Mouse (Mus musculus) hindbrain, embryonic 14.5 days (tissue): ENCODE results near the gene Sema3a. TPM values are rescaled to one million over a fixed set of nuclear protein-coding genes. Genes with fewer than 3 reads are reported as not detected.
"Not testable (repeated sequence)": the region's sequence is repeated elsewhere in the genome, so short reads cannot be mapped to it uniquely, and the experiment has no call there.

ENCODE experiments used
- ATAC-seq: fragments of 200-750 bp; cut with Nextera tagmentation; 2 replicates; pipeline ENCODE4 v1.8.0; 2017; ENCODE audit warnings: moderate number of reproducible peaks, mild to moderate bottlenecking, moderate TSS enrichment, moderate library complexity; ENCODE audit not compliant: low FRiP score
- DNase-seq: peaks from one replicate; pipeline ENCODE4 v3.0.0-alpha.2; 2015; ENCODE audit warnings: low spot score
- H3K27ac ChIP-seq: fragments of 300-500 bp; sonication (generic); 2 replicates; pipeline ENCODE4 v1.5.1; 2014; ENCODE audit warnings: mild to moderate bottlenecking, moderate library complexity
- H3K27me3 ChIP-seq: fragments of 300-500 bp; sonication (generic); 2 replicates; pipeline ENCODE4 v1.6.1; 2014; ENCODE audit warnings: mild to moderate bottlenecking, low read length, mixed read lengths; ENCODE audit not compliant: control insufficient read depth, insufficient read depth
- H3K36me3 ChIP-seq: fragments of 300-500 bp; sonication (generic); replicated peaks from 2 replicates; pipeline ENCODE4 v1.6.1; 2014; ENCODE audit not compliant: control insufficient read depth, insufficient read depth
- H3K4me1 ChIP-seq: fragments of 300-500 bp; sonication (generic); replicated peaks from 2 replicates; pipeline ENCODE4 v1.6.1; 2014; ENCODE audit warnings: antibody characterized with exemption, low read length, mixed read lengths; ENCODE audit not compliant: control insufficient read depth, insufficient read depth
- H3K4me2 ChIP-seq: fragments of 300-500 bp; sonication (generic); replicated peaks from 2 replicates; pipeline ENCODE4 v1.6.1; 2014; ENCODE audit warnings: mild to moderate bottlenecking, moderate library complexity
- H3K4me3 ChIP-seq: fragments of 300-500 bp; sonication (generic); replicated peaks from 2 replicates; pipeline ENCODE4 v1.5.1; 2014; ENCODE audit warnings: mild to moderate bottlenecking, low read length
- H3K9ac ChIP-seq: fragments of 300-500 bp; sonication (generic); 2 replicates; pipeline ENCODE4 v1.6.1; 2014
- H3K9me3 ChIP-seq: fragments of 300-500 bp; sonication (generic); 2 replicates; pipeline ENCODE4 v1.6.1; 2016; ENCODE audit warnings: low read length; ENCODE audit not compliant: control insufficient read depth
- WGBS: fragments of 180-500 bp; shearing (Covaris S2); extraction: QIAGEN DNeasy Blood & Tissue Kit; methylation state at CpG from one replicate; pipeline ENCODE4 v1.1.7; 2014; 5-methylcytosine and 5-hydroxymethylcytosine counted together
- polyA plus RNA-seq: library from polyadenylated mRNA; unstranded; fragments of >200 nt; fragmentation: Nextera tagmentation; extraction: Ambion mirVana; gene quantifications from 2 replicates; pipeline ENCODE4 v1.2.1, GENCODE M21; 2014

Gene Sema3a
- polyA plus RNA-seq, 1 experiment from 2014 or later, result 31.1 TPM

DNA sequence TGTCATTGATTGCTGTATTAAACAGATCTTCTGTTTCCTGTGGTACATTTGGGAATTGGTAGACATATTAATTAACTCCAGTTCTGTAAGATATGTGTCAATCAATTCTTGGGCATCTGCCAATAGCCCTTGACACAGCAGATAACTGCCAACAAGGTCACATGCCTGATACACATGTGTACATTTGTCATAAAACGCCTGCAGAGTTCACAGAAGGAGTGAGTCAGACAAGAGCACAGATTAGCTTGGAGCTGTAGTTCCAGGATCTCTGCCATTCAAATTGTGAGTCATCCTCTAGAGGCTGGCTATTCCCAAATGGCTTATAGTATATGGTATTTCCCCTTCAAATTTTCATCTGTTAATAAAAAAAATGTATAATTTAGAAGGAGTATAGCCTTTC, 352.4 kb downstream of the Sema3a start:
- Histone ChIP-seq H3K27ac (no peak overlapping the region), H3K4me1 (no peaks in the 10 kb centered on the region), H3K36me3 (no peaks in the 10 kb centered on the region), H3K27me3 (no peaks in the 10 kb centered on the region), H3K9ac (no peak overlapping the region), H3K9me3 (no peaks in the 10 kb centered on the region), H3K4me3 (no peak overlapping the region), H3K4me2 (no peak overlapping the region)
- DNase-seq, result no peak
- peak; percentile 46; the same call in 1 of the 2 replicates for ATAC-seq
- 67% methylated on average over 1 of the region's 1 CpGs for WGBS

DNA sequence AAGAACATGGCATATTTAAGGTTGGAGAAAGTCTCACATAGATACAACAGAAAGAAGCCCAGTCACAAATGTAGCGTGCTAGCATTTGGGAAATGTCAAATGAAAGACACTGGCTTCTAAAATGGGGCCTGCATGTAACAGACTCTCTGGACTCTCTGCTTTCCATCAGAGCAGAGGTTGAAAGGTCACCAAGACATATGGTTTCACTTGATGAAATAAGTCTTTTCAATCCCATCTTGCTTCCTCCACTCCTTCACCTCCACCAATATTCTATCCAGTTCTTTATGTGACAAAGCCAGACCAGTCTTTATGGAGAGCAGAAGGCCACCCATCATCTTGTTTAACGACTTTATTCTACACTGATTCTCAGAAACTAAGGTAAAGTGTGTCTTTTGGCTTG, 363.5 kb downstream of the Sema3a start:
- no peak for DNase-seq
- WGBS, result 85% methylated on average over 2 of the region's 2 CpGs

DNA sequence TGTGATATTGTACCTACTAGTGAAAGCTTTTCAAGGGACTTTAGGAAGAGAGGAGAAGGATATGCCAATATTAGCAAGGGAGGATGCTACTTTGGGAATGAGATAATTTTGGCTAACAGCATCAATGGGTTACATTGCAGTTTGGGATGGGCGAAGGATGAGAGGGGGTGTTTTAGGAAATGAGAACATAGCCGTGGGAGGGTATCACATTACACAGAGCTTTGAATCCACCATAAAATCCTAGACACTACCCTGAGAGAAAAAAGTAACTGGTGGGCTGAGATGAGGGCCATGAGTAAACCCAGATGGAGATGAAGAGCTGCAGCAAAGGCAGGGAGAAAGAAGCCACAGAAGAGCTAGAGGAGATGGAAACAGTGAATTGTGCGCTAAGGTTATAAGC, 370.8 kb downstream of the Sema3a start:
- DNase-seq, H3K9ac ChIP-seq, H3K4me3 ChIP-seq, H3K4me2 ChIP-seq, H3K27me3 ChIP-seq, H3K9me3 ChIP-seq, H3K36me3 ChIP-seq, H3K27ac ChIP-seq, ATAC-seq, H3K4me1 ChIP-seq: not testable (repeated sequence)
- WGBS, result 93% methylated on average over 3 of the region's 3 CpGs

More for the DNA sequence above, 363.5 kb downstream of the Sema3a start:
- Histone ChIP-seq H3K27me3 (no peaks in the 10 kb centered on the region), H3K36me3 (no peaks in the 10 kb centered on the region), H3K4me1 (no peaks in the 10 kb centered on the region), H3K9me3 (no peaks in the 10 kb centered on the region), H3K27ac (no peak overlapping the region), H3K4me2 (no peak overlapping the region), H3K9ac (no peak overlapping the region), H3K4me3 (no peak overlapping the region)
- no peak for ATAC-seq

DNA sequence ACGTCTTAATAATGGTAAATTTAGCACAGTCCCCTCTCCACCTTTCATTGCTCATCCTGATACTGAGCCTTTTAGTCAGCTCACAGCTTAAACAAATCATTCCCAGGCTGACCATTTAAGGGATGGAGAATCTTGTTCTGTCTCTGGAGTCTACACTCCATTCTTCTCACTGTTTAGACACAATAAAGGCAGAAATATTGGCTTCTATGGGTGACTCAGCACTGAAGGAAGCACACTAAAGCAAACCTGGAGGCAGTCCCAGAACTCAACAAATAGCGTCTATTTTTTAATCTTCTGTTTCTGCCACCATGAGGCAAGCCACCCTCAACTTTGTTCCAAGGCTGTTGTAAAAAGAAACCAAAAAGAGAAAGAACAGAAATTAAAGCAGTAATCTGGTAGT, 374.6 kb downstream of the Sema3a start:
- H3K4me3 ChIP-seq, result no peak overlapping the region
- H3K9ac ChIP-seq, result no peak overlapping the region
- H3K27me3 ChIP-seq, result no peaks in the 10 kb centered on the region
- no peak for ATAC-seq
- H3K36me3 ChIP-seq, result no peaks in the 10 kb centered on the region
- no peak overlapping the region for H3K27ac ChIP-seq
- no peaks in the 10 kb centered on the region for H3K4me1 ChIP-seq
- H3K4me2 ChIP-seq, result no peak overlapping the region
- WGBS, result 81% methylated on average over 2 of the region's 2 CpGs
- H3K9me3 ChIP-seq, result no peaks in the 10 kb centered on the region
- DNase-seq, result no peak

DNA sequence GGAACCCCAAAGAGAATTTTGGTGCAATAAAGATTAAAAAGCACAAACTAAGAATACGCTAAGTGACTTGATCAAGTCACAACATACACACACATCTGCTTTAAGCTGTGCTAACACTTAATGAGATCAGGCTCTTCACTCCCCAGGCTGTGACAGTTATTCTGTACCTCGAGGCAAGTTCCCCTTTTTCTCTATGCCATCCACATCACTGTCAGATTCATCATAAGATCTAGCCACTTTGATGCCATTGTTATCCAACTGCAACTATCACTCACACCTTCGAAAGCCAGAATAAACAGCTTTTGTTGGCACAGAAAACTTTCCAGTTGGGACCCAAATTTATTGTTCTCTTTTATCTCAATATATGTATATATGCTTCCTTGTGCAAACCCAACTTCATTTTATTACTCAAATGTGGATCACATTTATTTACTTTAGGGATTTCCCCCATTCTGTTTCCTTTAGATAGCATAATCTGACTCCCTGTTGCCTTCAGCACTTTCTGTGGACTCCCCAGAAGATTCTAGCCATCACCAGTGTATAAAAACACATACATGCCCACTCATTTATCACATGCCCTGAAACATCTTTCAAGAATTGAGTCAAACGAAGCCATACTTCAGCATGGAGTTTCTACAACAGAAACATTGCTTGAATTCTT, 380.8 kb downstream of the Sema3a start:
- Histone ChIP-seq H3K4me3 (no peak overlapping the region), H3K9me3 (no peaks in the 10 kb centered on the region), H3K4me2 (no peak overlapping the region), H3K9ac (no peak overlapping the region), H3K27ac (no peak overlapping the region), H3K27me3 (no peaks in the 10 kb centered on the region), H3K4me1 (no peaks in the 10 kb centered on the region), H3K36me3 (no peaks in the 10 kb centered on the region)
- DNase-seq (no peak), ATAC-seq (no peak)
- 74% methylated on average over 4 of the region's 4 CpGs for WGBS

- no peak for DNase-seq
- no peak overlapping the region for H3K4me2 ChIP-seq
- no peak for ATAC-seq
- no peak overlapping the region for H3K9ac ChIP-seq
- no peaks in the 10 kb centered on the region for H3K9me3 ChIP-seq
- no peaks in the 10 kb centered on the region for H3K36me3 ChIP-seq
- H3K27me3 ChIP-seq, result no peaks in the 10 kb centered on the region
- no peaks in the 10 kb centered on the region for H3K4me1 ChIP-seq
- 82% methylated on average over 3 of the region's 3 CpGs for WGBS
- H3K4me3 ChIP-seq, result no peak overlapping the region
- H3K27ac ChIP-seq, result no peak overlapping the region
Measured at GRCm38 (mm10) chr5:13509163-13509562, 383.9 kb downstream of the Sema3a start.

DNA sequence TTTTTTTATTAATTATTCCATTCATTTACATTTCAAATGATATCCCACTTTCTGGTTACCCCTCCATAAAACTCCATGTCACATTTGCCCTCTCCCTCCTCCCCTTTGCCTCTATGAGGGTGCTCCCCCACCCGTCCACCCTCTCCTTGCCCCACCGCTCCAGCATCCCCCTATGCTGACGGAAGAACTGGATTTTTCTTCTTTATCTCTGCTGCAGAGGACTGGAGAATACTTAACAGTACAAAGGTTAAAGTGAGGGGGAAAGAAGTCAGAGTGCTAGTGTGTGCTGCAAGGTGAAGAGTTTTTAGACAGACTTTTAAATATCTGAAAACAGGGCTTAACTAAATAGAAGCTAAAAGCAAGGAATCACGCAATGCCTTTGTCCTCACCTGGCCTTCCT, 391.8 kb downstream of the Sema3a start:
- no peaks in the 10 kb centered on the region for H3K9me3 ChIP-seq
- DNase-seq (no peak), ATAC-seq (no peak)
- no peaks in the 10 kb centered on the region for H3K27me3 ChIP-seq
- H3K36me3 ChIP-seq, result no peaks in the 10 kb centered on the region
- H3K27ac ChIP-seq, result no peak overlapping the region
- H3K9ac ChIP-seq, result no peak overlapping the region
- no peak overlapping the region for H3K4me2 ChIP-seq
- H3K4me3 ChIP-seq, result no peak overlapping the region
- WGBS, result 92% methylated on average over 4 of the region's 4 CpGs
- no peaks in the 10 kb centered on the region for H3K4me1 ChIP-seq

DNA sequence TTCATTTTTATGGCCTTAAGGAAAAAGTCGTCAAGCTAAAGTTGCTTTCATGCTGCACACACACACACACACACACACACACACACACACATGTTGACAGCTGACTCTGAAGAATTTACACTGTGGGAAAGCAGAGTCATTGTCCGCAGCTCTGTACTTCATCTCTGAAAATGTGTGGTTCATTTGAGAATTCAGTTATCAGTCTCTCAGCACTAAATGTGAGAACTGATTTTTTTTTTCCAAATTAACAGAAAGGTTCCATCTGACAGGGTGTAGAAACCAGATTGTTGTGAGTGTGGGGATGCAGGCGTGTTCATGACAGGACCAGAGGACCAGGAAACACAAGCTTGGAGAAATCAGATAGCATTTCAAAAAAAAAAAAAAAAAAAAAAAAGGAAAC, 400.4 kb downstream of the Sema3a start:
- no peaks in the 10 kb centered on the region for H3K9me3 ChIP-seq
- no peak overlapping the region for H3K4me3 ChIP-seq
- 0 out of 2 replicates have a peak, but pooled peaks cover 15% of the 10 kb centered on the region for H3K27me3 ChIP-seq
- no peak for DNase-seq
- no peaks in the 10 kb centered on the region for H3K36me3 ChIP-seq
- ATAC-seq, result no peak
- WGBS, result 63% methylated on average over 3 of the region's 3 CpGs
- H3K4me1 ChIP-seq, result 0 out of 2 replicates have a peak, but pooled peaks cover 3% of the 10 kb centered on the region
- no peak overlapping the region for H3K27ac ChIP-seq
- H3K9ac ChIP-seq, result no peak overlapping the region
- no peak overlapping the region for H3K4me2 ChIP-seq

GRCm38 (mm10) chr5:13527037-13527464, 401.8 kb downstream of the Sema3a start:
- WGBS, result 27% methylated on average over 7 of the region's 7 CpGs
- Histone ChIP-seq H3K36me3 (no peaks in the 10 kb centered on the region), H3K4me2 (no peak overlapping the region), H3K9me3 (no peaks in the 10 kb centered on the region), H3K4me3 (no peak overlapping the region), H3K4me1 (0 out of 2 replicates have a peak, but pooled peaks cover 3% of the 10 kb centered on the region), H3K27me3 (peaks cover 18% of the 10 kb centered on the region), H3K9ac (no peak overlapping the region), H3K27ac (no peak overlapping the region)
- no peak for DNase-seq
- no peak for ATAC-seq

DNA sequence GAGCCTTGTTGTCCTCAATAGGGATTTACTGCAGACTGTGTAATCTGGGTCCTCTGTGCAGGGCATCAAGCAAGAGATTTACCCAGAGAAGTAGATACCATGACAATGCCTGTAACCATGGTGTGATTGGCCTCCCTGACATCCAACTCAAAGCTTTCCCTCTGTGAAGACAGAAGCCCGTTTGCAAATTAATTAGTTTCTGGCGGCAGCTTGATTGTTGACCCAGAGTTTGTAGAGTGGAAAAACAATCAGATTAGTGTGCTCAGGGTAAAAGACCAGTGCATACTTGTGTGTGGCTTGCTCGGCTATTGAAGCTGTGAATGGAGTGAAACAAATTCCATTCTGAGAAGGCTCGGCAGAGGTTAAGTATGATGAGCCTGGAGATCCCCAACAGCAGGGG, 404.0 kb downstream of the Sema3a start:
- ATAC-seq (peak; percentile 93), DNase-seq (peak; percentile 70)
- Histone ChIP-seq H3K4me1 (0 out of 2 replicates have a peak, but pooled peaks cover 3% of the 10 kb centered on the region), H3K27me3 (peaks cover 18% of the 10 kb centered on the region), H3K36me3 (no peaks in the 10 kb centered on the region), H3K4me3 (no peak overlapping the region), H3K9ac (no peak overlapping the region), H3K27ac (no peak overlapping the region), H3K9me3 (no peaks in the 10 kb centered on the region), H3K4me2 (no peak overlapping the region)
- WGBS, result 3% methylated on average over 4 of the region's 4 CpGs
